Mouse (Mus musculus) lung, adult 2 months (tissue): ENCODE data around the gene Gm11563. TPM values are rescaled to one million over a fixed set of nuclear protein-coding genes. Genes with fewer than 3 reads are reported as not detected.
"Not testable (repeated sequence)": the region's sequence is repeated elsewhere in the genome, so short reads cannot be mapped to it uniquely, and the experiment has no call there.

Source experiments
- DNase-seq: peaks from one replicate; pipeline ENCODE4 v3.0.0; 2022
- H3K4me1 ChIP-seq: fragments of 200-500 bp; 2 replicates; pipeline ENCODE4 v1.6.1; 2011; ENCODE audit warnings: low read length; ENCODE audit not compliant: control insufficient read depth, insufficient read depth
- H3K4me3 ChIP-seq: fragments of 200-500 bp; replicated peaks from 2 replicates; pipeline ENCODE3; 2011; ENCODE audit warnings: low read depth, mild to moderate bottlenecking, control low read depth, low read length; ENCODE audit errors: extremely low read depth
- CTCF ChIP-seq: fragments of 200-500 bp; IDR thresholded peaks from 2 replicates; pipeline ENCODE4 v1.5.1; 2011; ENCODE audit warnings: mild to moderate bottlenecking, low read length, control low read depth; ENCODE audit not compliant: insufficient read depth
- POLR2A ChIP-seq: fragments of 200-500 bp; IDR thresholded peaks from 2 replicates; pipeline ENCODE4 v1.6.1; 2011; ENCODE audit warnings: low read depth, mild to moderate bottlenecking, control low read depth, low read length, borderline replicate concordance; ENCODE audit errors: extremely low read depth
- WGBS: fragments of 180-500 bp; shearing (Covaris S2); methylation state at CpG from one replicate; pipeline ENCODE4 v1.1.7; 2018; 5-methylcytosine and 5-hydroxymethylcytosine counted together
- polyA plus RNA-seq: library from polyadenylated mRNA; depleted of rRNA; stranded (reverse); fragments of >200 nt; gene quantifications from 2 replicates; pipeline ENCODE4 v1.2.3, GENCODE M21; 2012; rRNA removed

Gene Gm11563
- not detected in 2 replicates for polyA plus RNA-seq

DNA sequence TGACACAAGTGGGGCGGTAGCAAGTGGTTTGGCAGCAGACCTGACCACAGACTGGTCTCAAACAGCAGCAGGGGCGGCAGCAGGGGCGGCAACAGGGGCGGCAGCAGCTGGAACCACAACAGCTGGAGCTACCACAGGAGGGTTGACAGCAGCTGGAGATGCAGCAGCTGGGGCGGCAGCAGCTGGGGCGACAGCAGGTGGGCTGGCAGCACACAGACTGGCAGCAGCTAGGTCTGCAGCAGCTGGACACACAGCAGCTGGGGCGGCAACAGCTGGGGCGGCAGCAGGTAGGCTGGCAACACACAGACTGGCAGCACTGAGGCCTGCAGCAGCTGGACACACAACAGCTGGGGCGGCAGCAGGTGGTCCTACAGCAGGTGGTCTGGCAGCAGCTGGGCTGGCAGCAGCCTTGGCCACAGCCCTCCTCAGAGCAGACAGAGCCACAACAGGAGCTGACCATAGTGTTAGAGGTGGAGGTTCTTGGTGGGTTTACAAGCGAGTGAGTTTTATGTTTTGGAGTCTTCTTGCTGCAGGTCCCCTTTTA, at the start of gene Gm11563:
Gene Gm11563, minus strand, starts transcription at position 494 of the 544 bp plus-strand sequence.
- not testable (repeated sequence) for DNase-seq, H3K4me3 ChIP-seq, H3K4me1 ChIP-seq
- 72% methylated on average over 10 of the region's 10 CpGs for WGBS

DNA sequence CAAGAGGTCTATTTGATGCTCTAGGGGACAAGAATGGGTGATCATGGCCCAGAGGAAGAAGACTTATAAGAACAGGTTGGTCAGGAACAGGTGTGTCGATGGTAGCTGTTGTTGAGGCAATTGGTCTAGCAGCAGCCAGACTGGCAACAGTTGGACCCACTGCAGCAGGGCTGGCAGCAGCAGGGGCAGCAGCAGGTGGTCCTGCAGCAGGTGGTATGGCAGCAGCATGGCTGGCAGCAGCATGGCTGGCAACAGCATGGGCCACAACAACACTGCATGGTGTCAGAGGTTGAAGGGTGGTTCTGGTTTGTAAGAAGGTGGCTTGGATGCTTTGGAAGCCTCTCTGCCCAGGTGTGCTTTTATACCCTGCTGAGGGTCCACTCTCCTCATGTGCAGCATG, 31.7 kb upstream of the Gm11563 start, which contains the start of gene Gm14190:
Gene Gm14190, minus strand, starts transcription at position 278 of the 400 bp plus-strand sequence.
- no peak for TF ChIP-seq POLR2A
- TF ChIP-seq CTCF = no peak
- no peaks in the 10 kb centered on the region for H3K4me1 ChIP-seq
- DNase-seq = no peak
- no peak within 1 kb of the TSS for H3K4me3 ChIP-seq
- 69% methylated on average over 1 of the region's 1 CpGs for WGBS

DNA sequence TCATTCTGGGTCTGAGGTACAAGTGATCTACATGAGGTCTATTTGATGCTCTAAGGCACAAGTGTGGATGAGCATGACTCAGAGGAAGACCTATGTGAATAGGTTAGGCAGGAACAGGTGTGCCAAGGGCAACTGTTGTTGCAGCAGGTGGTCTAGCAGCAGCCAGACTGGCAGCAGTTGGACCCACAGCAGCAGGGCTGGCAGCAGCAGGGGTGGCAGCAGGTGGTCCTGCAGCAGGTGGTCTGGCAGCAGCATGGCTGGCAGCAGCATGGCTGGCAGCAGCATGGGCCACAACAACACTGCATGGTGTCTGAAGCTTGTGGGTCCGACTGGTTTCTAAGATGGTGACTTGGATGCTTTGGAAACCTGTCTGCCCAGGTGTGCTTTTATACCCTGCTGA, 26.5 kb upstream of the Gm11563 start:
- H3K4me3 ChIP-seq, H3K4me1 ChIP-seq, DNase-seq: not testable (repeated sequence)
- 64% methylated on average over 1 of the region's 1 CpGs for WGBS

DNA sequence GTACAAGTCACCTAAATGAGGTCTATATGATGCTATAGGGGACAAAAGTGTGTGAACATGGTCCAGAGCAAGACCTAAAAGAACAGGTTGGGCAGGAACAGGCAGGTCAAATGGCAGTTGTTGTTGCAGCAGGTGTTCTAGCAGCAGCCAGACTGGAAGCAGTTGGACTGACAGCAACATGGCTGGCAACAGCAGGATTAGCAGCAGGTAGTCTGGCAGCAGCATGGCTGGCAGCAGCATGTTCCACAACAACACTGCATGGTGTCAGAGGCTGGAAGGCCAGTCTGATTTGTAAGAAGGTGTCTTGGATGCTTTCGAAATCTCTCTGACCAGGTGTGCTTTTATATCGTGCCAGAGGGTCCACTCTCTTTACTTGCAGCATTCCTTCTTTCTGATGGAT, 24.7 kb upstream of the Gm11563 start:
- H3K4me3 ChIP-seq = no peak overlapping the region
- no peaks in the 10 kb centered on the region for H3K4me1 ChIP-seq
- TF ChIP-seq POLR2A (no peak), CTCF (no peak)
- DNase-seq = no peak
- 76% methylated on average over 2 of the region's 2 CpGs for WGBS

DNA sequence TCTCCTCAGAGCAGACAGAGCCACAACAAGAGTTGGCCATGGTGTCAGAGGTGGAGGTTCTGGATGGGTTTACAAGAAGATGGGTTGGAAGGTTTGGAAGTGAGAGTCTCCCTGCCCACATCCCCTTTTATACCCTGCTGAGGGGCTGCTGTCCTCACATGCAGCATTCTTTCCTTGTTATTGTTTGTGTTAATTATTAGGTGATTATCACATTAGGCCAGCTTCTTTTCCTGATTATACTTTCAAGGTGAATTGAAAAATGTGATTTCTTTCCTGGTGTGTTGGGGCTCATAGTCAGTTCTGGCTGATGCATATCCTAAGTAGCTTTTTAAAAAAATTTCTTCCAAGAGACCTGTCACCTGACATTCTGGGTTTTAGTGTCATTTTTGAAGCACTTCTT, 7.1 kb upstream of the Gm11563 start, which contains the start of gene Krtap4-6:
Gene Krtap4-6, minus strand, starts transcription at position 101 of the 400 bp plus-strand sequence.
- no peaks in the 10 kb centered on the region for H3K4me1 ChIP-seq
- no peak for DNase-seq
- no peak for TF ChIP-seq CTCF
- TF ChIP-seq POLR2A = no peak
- H3K4me3 ChIP-seq = no peak within 1 kb of the TSS

DNA sequence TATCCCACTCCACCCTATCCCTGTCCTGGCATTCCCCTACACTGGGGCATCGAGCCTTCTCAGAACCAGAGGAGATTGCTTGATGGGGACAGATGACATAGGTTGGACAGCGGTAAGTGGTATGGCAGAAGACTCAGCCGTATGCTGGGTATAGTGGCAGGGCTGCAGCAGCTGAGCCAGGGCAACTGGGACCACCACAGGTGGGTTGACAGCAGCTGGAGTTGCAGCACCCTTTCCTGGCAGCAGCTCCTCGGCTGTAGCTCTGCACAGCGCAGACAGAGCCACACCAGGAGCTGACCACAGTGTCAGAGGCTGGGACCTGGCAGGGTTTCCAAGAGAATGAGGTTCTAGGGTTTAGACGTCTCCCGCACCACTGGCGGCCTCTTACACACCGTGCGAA, 4.0 kb upstream of the Gm11563 start:
- Histone ChIP-seq H3K4me1 (no peaks in the 10 kb centered on the region), H3K4me3 (no peak overlapping the region)
- WGBS = 80% methylated on average over 10 of the region's 10 CpGs
- no peak for DNase-seq
- TF ChIP-seq POLR2A (no peak), CTCF (no peak)

DNA sequence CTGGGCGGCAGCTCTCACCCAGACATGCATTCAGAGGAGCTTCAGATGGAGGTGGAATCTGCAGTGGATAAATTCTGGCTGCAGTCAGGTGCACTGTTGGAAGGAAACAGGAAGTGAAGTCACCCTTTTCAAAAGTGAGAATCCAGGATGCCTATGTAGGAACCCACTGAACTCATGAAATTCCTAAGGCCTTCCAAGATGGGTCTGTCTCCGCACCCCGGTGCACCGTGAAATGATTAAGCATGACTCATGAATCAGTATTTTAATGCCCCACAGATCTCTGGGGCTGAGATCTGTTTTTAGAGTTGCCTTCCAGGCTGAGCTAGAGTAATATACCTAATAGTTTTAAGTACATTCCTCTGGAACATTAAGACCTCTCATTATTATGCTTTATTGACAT, 496 bp upstream of the Gm11563 start:
- Histone ChIP-seq H3K4me3 (no peak overlapping the region), H3K4me1 (no peaks in the 10 kb centered on the region)
- 74% methylated on average over 4 of the region's 4 CpGs for WGBS
- no peak for TF ChIP-seq POLR2A
- TF ChIP-seq CTCF = no peak
- no peak for DNase-seq

DNA sequence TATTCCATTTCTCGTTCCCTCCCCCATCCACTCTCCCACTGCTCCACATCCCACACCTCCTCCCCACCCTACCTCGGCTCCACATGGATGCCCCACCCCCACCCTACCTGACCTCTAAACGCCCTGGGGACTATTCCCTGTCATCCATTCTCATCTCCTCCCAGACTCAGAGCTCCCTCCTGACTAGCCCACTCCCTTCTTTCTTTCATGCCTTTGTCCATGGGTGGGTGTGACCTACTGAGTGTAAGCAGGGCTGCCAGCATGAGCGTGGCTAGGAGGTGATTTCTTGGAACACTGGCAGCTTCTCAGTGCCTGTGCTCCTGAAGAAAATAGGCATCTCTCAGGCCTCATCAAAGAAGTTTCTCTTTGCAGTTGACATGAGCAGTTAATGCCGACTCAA, 1.7 kb downstream of the Gm11563 start:
- TF ChIP-seq CTCF (no peak), POLR2A (no peak)
- whole genome bisulfite sequencing = 47% methylated on average over 5 of the region's 5 CpGs
- DNase-seq = no peak
- H3K4me3 ChIP-seq = no peak overlapping the region
- H3K4me1 ChIP-seq = no peaks in the 10 kb centered on the region

DNA sequence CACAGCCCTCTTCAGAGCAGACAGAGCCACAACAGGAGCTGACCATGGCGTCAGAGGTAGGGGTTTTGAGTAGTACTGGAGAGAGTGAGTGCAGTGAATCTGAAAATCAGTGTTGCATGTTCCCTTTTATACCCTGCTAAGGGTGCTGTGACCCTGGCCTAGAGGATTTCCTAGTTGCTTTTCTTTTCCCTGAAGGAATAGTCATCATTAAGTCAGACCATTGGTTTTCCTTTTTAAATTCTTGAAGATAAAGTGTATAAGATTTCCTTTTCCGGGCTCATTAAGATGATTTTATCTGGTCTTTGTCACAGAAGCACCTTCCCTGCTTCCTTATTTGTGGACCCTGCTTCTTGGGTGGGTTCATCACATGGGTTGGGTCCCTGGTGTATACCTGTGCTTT, 8.6 kb downstream of the Gm11563 start, which contains the start of gene Gm11555:
Gene Gm11555, minus strand, starts transcription at position 101 of the 400 bp plus-strand sequence.
- H3K4me1 ChIP-seq = no peaks in the 10 kb centered on the region
- TF ChIP-seq POLR2A (no peak), CTCF (no peak)
- DNase-seq = no peak
- WGBS = 68% methylated on average over 2 of the region's 2 CpGs
- no peak within 1 kb of the TSS for H3K4me3 ChIP-seq

DNA sequence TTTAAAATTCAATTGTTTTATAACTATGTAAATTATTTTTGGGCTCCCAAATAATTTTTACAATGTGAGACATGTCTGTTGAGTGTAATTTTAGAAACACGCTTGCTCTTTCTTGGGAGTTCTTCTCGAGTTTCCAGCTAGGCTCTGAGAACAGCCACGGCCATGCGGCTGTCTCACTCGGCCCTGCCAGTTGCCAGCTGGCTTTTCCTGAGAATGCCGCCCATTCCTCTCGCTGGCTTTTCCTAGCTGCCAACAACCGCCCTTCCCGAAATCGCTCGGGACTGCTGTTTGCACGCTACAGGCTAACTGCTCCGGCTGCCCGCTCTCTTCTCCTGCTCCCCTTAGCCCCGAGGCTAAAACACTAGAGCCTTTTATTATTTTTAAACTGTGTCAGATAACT, 12.3 kb downstream of the Gm11563 start:
- Histone ChIP-seq H3K4me1 (no peaks in the 10 kb centered on the region), H3K4me3 (no peak overlapping the region)
- no peak for DNase-seq
- no peak for TF ChIP-seq CTCF
- TF ChIP-seq POLR2A = no peak
- WGBS = 81% methylated on average over 15 of the region's 15 CpGs
